Mouse (Mus musculus) Patski (cell line): ENCODE measurements around the gene Megf9. TPM values are rescaled to one million over a fixed set of nuclear protein-coding genes. Genes with fewer than 3 reads are reported as not detected.
A peak's percentile ranks its signal among the peaks of the same experiment; 100 is the strongest.

Experiments
- ATAC-seq: fragments of 100-300 bp; one replicate; pipeline ENCODE4 v1.8.0; 2021
- CTCF ChIA-PET: fragments of 350-600 bp; sonication (Branson Sonifier 250); formaldehyde crosslinking; loops from one replicate; lab custom pipeline; 2022; ENCODE audit warnings: inconsistent platforms; lab: Charles Lee
- POLR2A ChIA-PET: fragments of 350-600 bp; sonication (Branson Sonifier 250); formaldehyde crosslinking; loops from one replicate; lab custom pipeline; 2022; ENCODE audit warnings: antibody characterized with exemption, inconsistent platforms; lab: Charles Lee
- DNase-seq: peaks from one replicate; pipeline ENCODE4 v3.0.0-alpha.2; 2011; ENCODE audit warnings: low read depth, low spot score
- H3K27me3 ChIP-seq: fragments of 371-371 bp; one replicate; pipeline ENCODE4 v1.5.1; 2021
- CTCF ChIP-seq: fragments of 100-300 bp; IDR thresholded peaks from one replicate; pipeline ENCODE4 v1.5.1; 2021
- in situ Hi-C: fragments of 300-500 bp; cut with MboI; formaldehyde crosslinking; loops from 3 replicates; pipeline ENCODE4 v1.11.1; 2018; ENCODE audit warnings: low pct_unique_long_range_greater_than_20kb, mixed read lengths
- polyA plus RNA-seq: library from polyadenylated mRNA; unstranded; gene quantifications from one replicate; pipeline ENCODE4 v1.2.3, GENCODE M21; 2021

The Megf9 gene
- polyA plus RNA-seq, 1 experiment from 2014 or later: 7.0 TPM

DNA sequence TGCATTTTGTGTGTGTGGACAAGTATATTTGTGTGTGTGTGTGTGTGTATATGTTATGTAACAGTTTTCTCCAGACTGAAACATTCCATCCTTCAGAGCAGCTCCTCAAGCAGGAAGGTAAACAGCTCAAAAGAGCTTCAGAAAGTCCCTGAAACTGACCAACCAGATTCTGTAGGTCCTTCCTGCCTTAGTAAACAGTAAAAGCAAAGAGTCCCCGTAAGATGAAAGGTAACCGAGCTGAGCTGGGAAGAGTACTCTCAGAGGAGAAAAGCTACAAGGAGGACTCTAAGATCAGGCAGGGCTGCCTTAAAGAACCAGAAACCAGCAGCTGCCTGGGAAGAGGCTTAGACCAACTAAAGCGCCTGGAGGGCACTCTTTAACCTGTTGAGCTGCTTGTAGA lies 9.6 kb upstream of the Megf9 start:
- POLR2A ChIA-PET: no interaction called here
- CTCF ChIA-PET: no interaction called here
- TF ChIP-seq CTCF: no peak
- DNase-seq (no peak), ATAC-seq (no peak)
- in situ Hi-C loops: no loop called here
- H3K27me3 ChIP-seq: peaks cover 2% of the 10 kb centered on the region

DNA sequence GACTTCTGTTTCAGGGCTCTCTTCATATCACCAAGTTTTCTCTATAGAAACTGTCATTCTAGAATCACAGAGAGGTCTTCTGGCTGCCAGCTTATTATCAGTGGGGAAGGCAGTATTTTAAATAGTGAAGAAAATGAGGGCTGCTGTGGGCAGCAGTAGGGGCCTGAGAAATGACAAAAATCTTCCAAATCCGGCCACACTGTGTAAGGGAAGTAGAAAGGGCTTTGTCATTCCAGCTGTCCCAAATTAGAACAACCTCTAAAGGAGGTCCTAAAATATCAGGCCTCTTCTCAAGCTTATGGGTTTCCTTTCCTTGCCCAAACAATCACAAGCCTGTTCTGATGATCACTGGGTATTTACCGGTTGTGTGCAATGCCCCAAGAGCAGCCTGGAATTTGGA lies 7.6 kb upstream of the Megf9 start:
- no peak for ATAC-seq
- peaks cover 2% of the 10 kb centered on the region for H3K27me3 ChIP-seq
- ChIA-PET CTCF (interaction anchor here (1.0 kb wide), 1 partner anchor 14 kb away, joined by 3 read pairs; no protein-coding TSS in a partner anchor), POLR2A (no interaction called here)
- DNase-seq: no peak
- no peak for TF ChIP-seq CTCF
- in situ Hi-C loops: no loop called here

- ATAC-seq: no peak
- in situ Hi-C loops: no loop called here
- ChIA-PET CTCF (no interaction called here), POLR2A (no interaction called here)
- TF ChIP-seq CTCF: no peak
- H3K27me3 ChIP-seq: peaks cover 2% of the 10 kb centered on the region
- DNase-seq: no peak
Observed at GRCm38 (mm10) chr4:70540743-70541142, 5.9 kb upstream of the Megf9 start.

- TF ChIP-seq CTCF: no peak
- ATAC-seq: no peak
- H3K27me3 ChIP-seq: no peaks in the 10 kb centered on the region
- DNase-seq: no peak
- ChIA-PET CTCF (interaction anchor here (1.1 to 1.7 kb wide), 2 partner anchors 13 to 45 kb away, joined by 3 read pairs; no protein-coding TSS in a partner anchor), POLR2A (no interaction called here)
- in situ Hi-C loops: no loop called here
Observed at GRCm38 (mm10) chr4:70536661-70537580, 2.1 kb upstream of the Megf9 start.

- POLR2A ChIA-PET: interaction anchor here (1.0 kb wide), 1 partner anchor 45 kb away, joined by 3 read pairs; no protein-coding TSS in a partner anchor
- ATAC-seq (no peak), DNase-seq (no peak)
- CTCF ChIA-PET: interaction anchor here (1.1 to 1.7 kb wide), 3 partner anchors 14 to 44 kb away, joined by 3 read pairs; no protein-coding TSS in a partner anchor
- in situ Hi-C loops: no loop called here
- H3K27me3 ChIP-seq: no peaks in the 10 kb centered on the region
- no peak for TF ChIP-seq CTCF
Observed at GRCm38 (mm10) chr4:70535711-70536311, 1.0 kb upstream of the Megf9 start.

GRCm38 (mm10) chr4:70535289-70535688 lies 494 bp upstream of the Megf9 start:
- no peak for TF ChIP-seq CTCF
- DNase-seq (no peak), ATAC-seq (peak; percentile 5)
- no peaks in the 10 kb centered on the region for H3K27me3 ChIP-seq
- POLR2A ChIA-PET: interaction anchor here (1.0 kb wide), 1 partner anchor 44 kb away, joined by 3 read pairs; no protein-coding TSS in a partner anchor
- CTCF ChIA-PET: interaction anchor here (1.1 to 1.7 kb wide), 2 partner anchors 23 to 44 kb away, joined by 3 read pairs; no protein-coding TSS in a partner anchor
- in situ Hi-C loops: no loop called here

GRCm38 (mm10) chr4:70534078-70534890 lies 511 bp downstream of the Megf9 start:
- DNase-seq: no peak
- in situ Hi-C loops: no loop called here
- CTCF ChIA-PET: no interaction called here
- POLR2A ChIA-PET: no interaction called here
- no peak for TF ChIP-seq CTCF
- peak; percentile 33 for ATAC-seq
- no peaks in the 10 kb centered on the region for H3K27me3 ChIP-seq

GRCm38 (mm10) chr4:70533056-70533805 lies 1.6 kb downstream of the Megf9 start:
- in situ Hi-C loops: no loop called here
- POLR2A ChIA-PET: no interaction called here
- TF ChIP-seq CTCF: no peak
- DNase-seq: no peak
- no peaks in the 10 kb centered on the region for H3K27me3 ChIP-seq
- CTCF ChIA-PET: interaction anchor here (0.9 to 3.4 kb wide), 3 partner anchors 12 to 178 kb away, joined by 3 to 10 read pairs (median 4); no protein-coding TSS in a partner anchor
- ATAC-seq: no peak

- ATAC-seq (no peak), DNase-seq (no peak)
- CTCF ChIA-PET: interaction anchor here (0.9 to 3.4 kb wide), 2 partner anchors 10 to 75 kb away, joined by 3 to 10 read pairs; no protein-coding TSS in a partner anchor
- H3K27me3 ChIP-seq: no peaks in the 10 kb centered on the region
- POLR2A ChIA-PET: no interaction called here
- in situ Hi-C loops: no loop called here
- no peak for TF ChIP-seq CTCF
Observed at GRCm38 (mm10) chr4:70531021-70531420, 3.8 kb downstream of the Megf9 start.
